Mouse (Mus musculus): ENCODE results near the gene Wbp1l. TPM values are rescaled to one million over a fixed set of nuclear protein-coding genes. Genes with fewer than 3 reads are reported as not detected.

The Wbp1l gene
- polyA plus RNA-seq, 1 experiment from 2014 or later: 14.9 TPM

Other genes with a start within 250 kb of the Wbp1l start
- 0.44 and 0.59 TPM in 2 replicates for gene 2310034G01Rik, start 248.8 kb upstream of the Wbp1l start, polyA plus RNA-seq (2015; fragmentation: Nextera tagmentation; extraction: Ambion mirVana)
- gene Actr1a, start 203.3 kb upstream of the Wbp1l start, polyA plus RNA-seq (2015; fragmentation: Nextera tagmentation; extraction: Ambion mirVana): 56.1 and 61.2 TPM in 2 replicates
- gene Sufu, start 202.2 kb upstream of the Wbp1l start, polyA plus RNA-seq (2015; fragmentation: Nextera tagmentation; extraction: Ambion mirVana): 6.3 and 8.2 TPM in 2 replicates
- gene Trim8, start 97.4 kb upstream of the Wbp1l start, polyA plus RNA-seq (2015; fragmentation: Nextera tagmentation; extraction: Ambion mirVana): 9.1 and 9.2 TPM in 2 replicates
- 29.8 and 32.1 TPM in 2 replicates for gene Arl3, start 25.9 kb upstream of the Wbp1l start, polyA plus RNA-seq (2015; fragmentation: Nextera tagmentation; extraction: Ambion mirVana)
- gene Sfxn2, start 25.7 kb upstream of the Wbp1l start, polyA plus RNA-seq (2015; fragmentation: Nextera tagmentation; extraction: Ambion mirVana): 18.3 and 19.8 TPM in 2 replicates
- 0.07 TPM in 1 of 2 replicates, not detected in the other for gene Cyp17a1, start 74.1 kb downstream of the Wbp1l start, polyA plus RNA-seq (2015; fragmentation: Nextera tagmentation; extraction: Ambion mirVana)
- 6.6 and 7.1 TPM in 2 replicates for gene Borcs7, start 90.8 kb downstream of the Wbp1l start, polyA plus RNA-seq (2015; fragmentation: Nextera tagmentation; extraction: Ambion mirVana)
- 17.7 and 20.4 TPM in 2 replicates for gene As3mt, start 108.4 kb downstream of the Wbp1l start, polyA plus RNA-seq (2015; fragmentation: Nextera tagmentation; extraction: Ambion mirVana)
- 1.2 and 1.7 TPM in 2 replicates for gene Cnnm2, start 162.5 kb downstream of the Wbp1l start, polyA plus RNA-seq (2015; fragmentation: Nextera tagmentation; extraction: Ambion mirVana)

Data from liver, embryonic 13.5 days (tissue).